Mouse (Mus musculus): ENCODE measurements around the gene Mtfp1. TPM values are rescaled to one million over a fixed set of nuclear protein-coding genes. Genes with fewer than 3 reads are reported as not detected.
"Not testable (repeated sequence)": the region's sequence is repeated elsewhere in the genome, so short reads cannot be mapped to it uniquely, and the experiment has no call there.

The Mtfp1 gene
- polyA plus RNA-seq, 1 experiment from 2014 or later = 10.3 TPM

GRCm38 (mm10) chr11:4122742-4123579 lies 27.7 kb upstream of the Mtfp1 start, which contains the start of gene Sec14l2:
Gene Sec14l2 (minus strand): TSS chr11:4123415.
- 70% methylated on average over 10 of the region's 10 CpGs for WGBS

DNA sequence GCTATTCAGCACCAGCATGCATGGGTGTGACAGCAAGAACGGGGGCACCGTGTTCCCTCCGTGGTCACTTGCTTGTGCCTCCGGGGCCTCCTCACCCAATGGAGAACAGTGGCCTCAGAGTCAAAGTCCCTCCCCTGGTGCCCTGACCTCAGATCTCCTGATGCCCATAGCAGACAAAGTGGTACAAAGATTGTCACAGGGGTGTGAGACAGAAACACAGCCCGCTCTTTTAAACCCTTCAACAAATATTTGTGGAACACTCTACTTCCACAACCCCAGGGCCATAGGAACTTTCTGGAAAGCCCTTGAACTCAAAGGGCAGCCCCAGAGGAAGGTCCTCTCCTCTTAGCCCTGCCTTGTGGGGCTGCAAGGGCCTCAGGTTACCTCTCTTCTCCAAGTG lies 27.0 kb upstream of the Mtfp1 start:
- no peak for DNase-seq (ENCODE audit: low spot score)
- Histone ChIP-seq H3K4me3 (no peak overlapping the region), H3K9me3 (replicated peaks) (peaks cover 2% of the 10 kb centered on the region; the same call in 1 of the 2 replicates), H3K36me3 (no peaks in the 10 kb centered on the region), H3K27me3 (ENCODE audit: low read depth, poor library complexity, severe bottlenecking) (peaks cover 40% of the 10 kb centered on the region), H3K4me1 (peaks cover 22% of the 10 kb centered on the region), H3K27ac (replicated peaks) (no peak overlapping the region)
- 82% methylated on average over 5 of the region's 5 CpGs for WGBS

More at GRCm38 (mm10) chr11:4122742-4123579, 27.7 kb upstream of the Mtfp1 start, which contains the start of gene Sec14l2:
- peaks cover 15% of the 10 kb centered on the region for H3K4me1 ChIP-seq
- H3K27me3 ChIP-seq (ENCODE audit: low read depth, poor library complexity, severe bottlenecking) = peaks cover 33% of the 10 kb centered on the region
- no peak within 1 kb of the TSS for H3K4me3 ChIP-seq
- no peaks in the 10 kb centered on the region for H3K36me3 ChIP-seq
- no peak for DNase-seq (ENCODE audit: low spot score)
- H3K9me3 ChIP-seq (replicated peaks) = peaks cover 2% of the 10 kb centered on the region; the same call in 1 of the 2 replicates
- no peak within 1 kb of the TSS for H3K27ac ChIP-seq (replicated peaks)

DNA sequence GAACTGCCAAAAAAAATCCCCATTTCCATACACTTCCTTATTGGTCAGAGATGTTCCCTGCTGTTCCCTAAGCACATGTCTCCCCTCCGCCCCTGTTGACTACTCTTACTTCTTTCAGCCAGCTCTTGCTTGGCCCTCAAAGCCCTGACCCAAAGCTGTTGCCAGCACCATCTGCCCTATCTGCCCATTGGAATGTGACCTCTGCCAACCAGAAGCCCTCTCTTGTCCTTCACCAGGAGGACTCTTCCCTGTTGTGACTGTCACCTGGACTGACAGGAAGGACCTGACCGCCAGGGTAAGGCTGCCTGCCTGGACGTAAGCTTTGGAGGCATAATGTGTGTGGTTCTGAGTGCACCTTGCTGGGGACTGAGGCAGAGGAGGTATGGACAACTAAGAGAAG lies 26.4 kb upstream of the Mtfp1 start:
- no peak overlapping the region for H3K27ac ChIP-seq (replicated peaks)
- H3K4me1 ChIP-seq = peaks cover 23% of the 10 kb centered on the region
- H3K9me3 ChIP-seq (replicated peaks) = peaks cover 2% of the 10 kb centered on the region; the same call in 1 of the 2 replicates
- DNase-seq (ENCODE audit: low spot score) = no peak
- H3K4me3 ChIP-seq = no peak overlapping the region
- H3K36me3 ChIP-seq = no peaks in the 10 kb centered on the region
- H3K27me3 ChIP-seq (ENCODE audit: low read depth, poor library complexity, severe bottlenecking) = peaks cover 45% of the 10 kb centered on the region
- 76% methylated on average over 3 of the region's 3 CpGs for WGBS

GRCm38 (mm10) chr11:4119635-4120034 lies 24.4 kb upstream of the Mtfp1 start:
- no peaks in the 10 kb centered on the region for H3K36me3 ChIP-seq
- 87% methylated on average over 5 of the region's 5 CpGs for WGBS
- peaks cover 23% of the 10 kb centered on the region for H3K4me1 ChIP-seq
- DNase-seq (ENCODE audit: low spot score) = no peak
- H3K27me3 ChIP-seq (ENCODE audit: low read depth, poor library complexity, severe bottlenecking) = peaks cover 56% of the 10 kb centered on the region
- H3K9me3 ChIP-seq (replicated peaks) = 0 out of 2 replicates have a peak, but pooled peaks cover 2% of the 10 kb centered on the region
- H3K27ac ChIP-seq (replicated peaks) = no peak overlapping the region
- no peak overlapping the region for H3K4me3 ChIP-seq

- 3% methylated on average over 41 of the region's 41 CpGs for WGBS
- Histone ChIP-seq H3K36me3 (no peaks in the 10 kb centered on the region), H3K27ac (replicated peaks) (peak overlapping the region; percentile 82), H3K9me3 (replicated peaks) (no peaks in the 10 kb centered on the region), H3K27me3 (ENCODE audit: low read depth, poor library complexity, severe bottlenecking) (peaks cover 56% of the 10 kb centered on the region), H3K4me3 (peak overlapping the region; percentile 71), H3K4me1 (peaks cover 23% of the 10 kb centered on the region)
- peak; percentile 70 for DNase-seq (ENCODE audit: low spot score)
Observed at GRCm38 (mm10) chr11:4118081-4118921, 23.1 kb upstream of the Mtfp1 start.

- 37% methylated on average over 3 of the region's 3 CpGs for WGBS
- DNase-seq (ENCODE audit: low spot score) = no peak
- H3K27ac ChIP-seq (replicated peaks) = no peak overlapping the region
- H3K4me1 ChIP-seq = peaks cover 20% of the 10 kb centered on the region
- no peaks in the 10 kb centered on the region for H3K36me3 ChIP-seq
- H3K4me3 ChIP-seq = peak overlapping the region; percentile 71
- peaks cover 56% of the 10 kb centered on the region for H3K27me3 ChIP-seq (ENCODE audit: low read depth, poor library complexity, severe bottlenecking)
- no peaks in the 10 kb centered on the region for H3K9me3 ChIP-seq (replicated peaks)
Observed at GRCm38 (mm10) chr11:4117372-4118071, 22.3 kb upstream of the Mtfp1 start.

DNA sequence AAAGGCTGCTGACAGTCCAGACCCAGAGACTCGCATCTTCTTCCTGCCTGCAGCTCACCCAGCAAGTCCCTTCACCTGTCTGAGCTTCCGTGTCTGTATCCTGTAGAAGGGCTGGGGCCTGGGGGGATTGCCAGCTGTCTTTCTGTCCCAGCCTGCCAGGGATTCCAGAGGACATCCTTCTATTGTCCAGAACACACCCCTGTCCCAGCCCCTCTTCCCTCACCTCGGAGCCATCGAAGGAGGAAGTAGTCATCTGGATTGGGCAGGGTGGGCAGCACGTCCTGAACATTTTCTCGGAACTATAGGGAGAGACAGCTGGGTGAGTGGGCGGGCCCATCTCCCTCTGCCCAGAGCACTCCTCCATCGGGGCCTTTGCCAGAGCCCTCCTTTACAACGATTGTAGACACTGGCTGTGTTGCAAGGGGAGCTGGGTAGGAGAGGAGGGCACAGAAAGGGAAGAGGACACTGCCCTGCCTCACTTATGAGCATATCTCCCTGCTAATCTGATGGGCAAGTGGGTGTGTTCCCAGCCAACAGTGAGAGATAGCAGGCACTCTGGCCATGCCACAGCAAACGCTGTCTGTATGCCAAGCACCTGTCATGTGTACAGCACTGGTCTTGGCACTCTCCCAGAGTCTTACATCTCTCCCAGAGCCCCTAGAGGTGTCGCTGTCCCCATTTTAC lies 21.4 kb upstream of the Mtfp1 start:
- peaks cover 20% of the 10 kb centered on the region for H3K4me1 ChIP-seq
- H3K27me3 ChIP-seq (ENCODE audit: low read depth, poor library complexity, severe bottlenecking) = peaks cover 56% of the 10 kb centered on the region
- WGBS = 73% methylated on average over 11 of the region's 11 CpGs
- no peak overlapping the region for H3K4me3 ChIP-seq
- H3K27ac ChIP-seq (replicated peaks) = no peak overlapping the region
- no peaks in the 10 kb centered on the region for H3K36me3 ChIP-seq
- DNase-seq (ENCODE audit: low spot score) = no peak
- no peaks in the 10 kb centered on the region for H3K9me3 ChIP-seq (replicated peaks)

DNA sequence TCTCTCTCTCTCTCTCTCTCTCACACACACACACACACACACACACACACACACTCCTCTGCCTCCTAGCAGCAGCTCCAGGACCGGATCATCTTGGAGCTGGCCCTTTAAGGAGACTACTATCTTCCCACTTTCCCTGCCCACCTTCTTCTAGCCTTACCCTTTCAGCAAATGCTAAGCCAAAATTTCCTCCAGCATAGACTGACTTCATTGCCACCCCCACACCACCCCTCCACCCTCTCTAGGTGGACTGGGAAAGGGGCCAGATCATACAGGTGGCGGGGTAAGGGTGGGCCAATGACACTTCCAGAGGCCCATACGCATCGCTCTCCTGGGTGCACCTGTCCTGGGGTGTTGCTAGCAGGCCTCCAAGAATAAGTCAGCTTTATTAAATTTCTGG lies 20.2 kb upstream of the Mtfp1 start:
- WGBS = 88% methylated on average over 4 of the region's 4 CpGs
- DNase-seq (ENCODE audit: low spot score) = no peak
- Histone ChIP-seq H3K27me3 (ENCODE audit: low read depth, poor library complexity, severe bottlenecking) (peaks cover 47% of the 10 kb centered on the region), H3K36me3 (no peaks in the 10 kb centered on the region), H3K4me3 (no peak overlapping the region), H3K4me1 (peaks cover 20% of the 10 kb centered on the region), H3K27ac (replicated peaks) (no peak overlapping the region), H3K9me3 (replicated peaks) (no peaks in the 10 kb centered on the region)

GRCm38 (mm10) chr11:4114541-4114940 lies 19.3 kb upstream of the Mtfp1 start:
- H3K4me3 ChIP-seq; H3K27ac ChIP-seq (replicated peaks); H3K9me3 ChIP-seq (replicated peaks); DNase-seq (ENCODE audit: low spot score); H3K36me3 ChIP-seq: not testable (repeated sequence)
- Histone ChIP-seq H3K4me1 (peaks cover 20% of the 10 kb centered on the region), H3K27me3 (ENCODE audit: low read depth, poor library complexity, severe bottlenecking) (peaks cover 38% of the 10 kb centered on the region)
- 83% methylated on average over 6 of the region's 6 CpGs for WGBS

GRCm38 (mm10) chr11:4113970-4114369 lies 18.7 kb upstream of the Mtfp1 start:
- H3K36me3 ChIP-seq = no peaks in the 10 kb centered on the region
- H3K27ac ChIP-seq (replicated peaks) = no peak overlapping the region
- WGBS = 84% methylated on average over 6 of the region's 6 CpGs
- peaks cover 19% of the 10 kb centered on the region for H3K4me1 ChIP-seq
- no peaks in the 10 kb centered on the region for H3K9me3 ChIP-seq (replicated peaks)
- H3K4me3 ChIP-seq = no peak overlapping the region
- H3K27me3 ChIP-seq (ENCODE audit: low read depth, poor library complexity, severe bottlenecking) = peaks cover 33% of the 10 kb centered on the region
- no peak for DNase-seq (ENCODE audit: low spot score)

DNA sequence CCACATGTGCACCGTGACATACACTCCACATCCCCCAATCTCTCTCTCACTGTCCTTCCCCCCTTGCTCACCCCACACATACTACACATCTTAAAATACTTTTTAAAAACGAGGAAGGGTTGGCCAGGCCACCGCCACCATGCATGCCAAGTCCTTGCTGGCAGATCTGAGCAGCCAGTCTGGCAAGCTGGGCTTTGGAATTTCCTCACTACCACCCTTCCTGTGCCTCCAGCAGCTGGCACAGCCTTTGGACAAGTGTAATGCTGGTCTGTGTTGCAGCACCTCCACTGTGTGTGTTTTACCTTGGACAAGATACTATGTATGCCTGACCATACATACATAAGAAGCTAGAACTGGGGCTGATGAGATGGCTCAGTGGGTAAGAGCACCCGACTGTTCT lies 18.3 kb upstream of the Mtfp1 start:
- no peaks in the 10 kb centered on the region for H3K9me3 ChIP-seq (replicated peaks)
- peaks cover 29% of the 10 kb centered on the region for H3K27me3 ChIP-seq (ENCODE audit: low read depth, poor library complexity, severe bottlenecking)
- no peak overlapping the region for H3K27ac ChIP-seq (replicated peaks)
- H3K4me1 ChIP-seq = peaks cover 14% of the 10 kb centered on the region
- DNase-seq (ENCODE audit: low spot score) = no peak
- H3K4me3 ChIP-seq = no peak overlapping the region
- H3K36me3 ChIP-seq = no peaks in the 10 kb centered on the region
- WGBS = 89% methylated on average over 4 of the region's 4 CpGs

DNA sequence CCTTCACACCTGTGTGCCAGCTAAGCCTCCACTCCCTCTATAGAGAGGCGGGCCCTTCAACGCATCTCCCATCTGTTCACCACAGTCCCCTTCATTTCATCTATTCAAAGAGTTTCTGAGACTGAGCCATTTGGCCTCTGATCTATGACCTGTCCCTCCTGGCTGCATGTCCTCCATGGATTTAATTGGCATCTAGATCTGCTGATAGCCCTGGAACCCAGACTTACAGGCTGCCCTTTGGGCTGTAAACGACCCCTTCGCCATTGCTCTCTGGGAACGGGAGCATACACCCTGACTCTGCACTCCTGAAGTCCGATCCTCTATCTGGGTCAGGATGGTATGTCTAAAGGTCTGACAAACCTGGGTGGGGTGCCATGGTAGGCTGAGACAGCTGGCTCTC lies 17.6 kb upstream of the Mtfp1 start:
- H3K27me3 ChIP-seq (ENCODE audit: low read depth, poor library complexity, severe bottlenecking) = peaks cover 23% of the 10 kb centered on the region
- WGBS = 87% methylated on average over 6 of the region's 6 CpGs

More for the DNA sequence above, 17.6 kb upstream of the Mtfp1 start:
- no peaks in the 10 kb centered on the region for H3K36me3 ChIP-seq
- H3K9me3 ChIP-seq (replicated peaks) = no peaks in the 10 kb centered on the region
- DNase-seq (ENCODE audit: low spot score) = no peak
- peaks cover 8% of the 10 kb centered on the region for H3K4me1 ChIP-seq
- H3K4me3 ChIP-seq = no peak overlapping the region
- no peak overlapping the region for H3K27ac ChIP-seq (replicated peaks)
